Mouse (Mus musculus) limb, embryonic 15.5 days (tissue): Measurements from ENCODE around the gene Magi2. TPM values are rescaled to one million over a fixed set of nuclear protein-coding genes. Genes with fewer than 3 reads are reported as not detected.
"Not testable (repeated sequence)": the region's sequence is repeated elsewhere in the genome, so short reads cannot be mapped to it uniquely, and the experiment has no call there.

Source experiments
- ATAC-seq: fragments of 200-750 bp; cut with Nextera tagmentation; 2 replicates; pipeline ENCODE4 v1.8.0; 2017; ENCODE audit warnings: low read depth, moderate TSS enrichment; ENCODE audit not compliant: insufficient number of reproducible peaks, low FRiP score, low TSS enrichment
- H3K27ac ChIP-seq: fragments of 300-500 bp; sonication (generic); 2 replicates; pipeline ENCODE4 v1.5.1; 2015; ENCODE audit warnings: moderate library complexity, mild to moderate bottlenecking, inconsistent platforms
- H3K27me3 ChIP-seq: fragments of 300-500 bp; sonication (generic); 2 replicates; pipeline ENCODE4 v1.6.1; 2015; ENCODE audit warnings: inconsistent platforms
- H3K36me3 ChIP-seq: fragments of 300-500 bp; sonication (generic); 2 replicates; pipeline ENCODE4 v1.6.1; 2015; ENCODE audit warnings: inconsistent platforms
- H3K4me1 ChIP-seq: fragments of 300-500 bp; sonication (generic); 2 replicates; pipeline ENCODE4 v1.6.1; 2015; ENCODE audit warnings: inconsistent platforms
- H3K4me2 ChIP-seq: fragments of 300-500 bp; sonication (generic); 2 replicates; pipeline ENCODE4 v1.6.1; 2015; ENCODE audit warnings: mild to moderate bottlenecking, inconsistent platforms
- H3K4me3 ChIP-seq: fragments of 300-500 bp; sonication (generic); 2 replicates; pipeline ENCODE4 v1.5.1; 2015; ENCODE audit warnings: mild to moderate bottlenecking, inconsistent platforms
- H3K9ac ChIP-seq: fragments of 300-500 bp; sonication (generic); 2 replicates; pipeline ENCODE4 v1.6.1; 2015; ENCODE audit warnings: inconsistent platforms
- H3K9me3 ChIP-seq: fragments of 300-500 bp; sonication (generic); 2 replicates; pipeline ENCODE4 v1.6.1; 2016; ENCODE audit warnings: inconsistent platforms
- WGBS: fragments of 180-500 bp; shearing (Covaris S2); methylation state at CpG from one replicate; pipeline ENCODE4 v1.1.7; 2015; 5-methylcytosine and 5-hydroxymethylcytosine counted together
- polyA plus RNA-seq: library from polyadenylated mRNA; unstranded; fragments of >200 nt; fragmentation: Nextera tagmentation; extraction: Ambion mirVana; gene quantifications from 2 replicates; pipeline ENCODE4 v1.2.1, GENCODE M21; 2015

Magi2 gene
- polyA plus RNA-seq, 1 experiment from 2014 or later: 5.3 TPM

- not testable (repeated sequence) for H3K4me1 ChIP-seq, H3K36me3 ChIP-seq, H3K27ac ChIP-seq, H3K4me2 ChIP-seq, H3K27me3 ChIP-seq, H3K9ac ChIP-seq, H3K4me3 ChIP-seq, H3K9me3 ChIP-seq, ATAC-seq
- WGBS: 83% methylated on average over 4 of the region's 4 CpGs
Measured at GRCm38 (mm10) chr5:20723226-20723625, 1496.4 kb downstream of the Magi2 start.

- H3K9me3 ChIP-seq: no peaks in the 10 kb centered on the region
- H3K9ac ChIP-seq: no peak overlapping the region
- H3K27me3 ChIP-seq: no peaks in the 10 kb centered on the region
- H3K4me2 ChIP-seq: no peak overlapping the region
- 38% methylated on average over 2 of the region's 2 CpGs for WGBS
- no peak overlapping the region for H3K27ac ChIP-seq
- ATAC-seq: no peak
- no peak overlapping the region for H3K4me3 ChIP-seq
- no peaks in the 10 kb centered on the region for H3K36me3 ChIP-seq
- H3K4me1 ChIP-seq: no peaks in the 10 kb centered on the region
Measured at GRCm38 (mm10) chr5:20738795-20739194, 1512.0 kb downstream of the Magi2 start.

- ATAC-seq: no peak
- Histone ChIP-seq H3K9me3 (no peaks in the 10 kb centered on the region), H3K4me2 (no peak overlapping the region), H3K36me3 (no peaks in the 10 kb centered on the region), H3K9ac (no peak overlapping the region), H3K27me3 (no peaks in the 10 kb centered on the region), H3K27ac (no peak overlapping the region), H3K4me3 (no peak overlapping the region), H3K4me1 (no peaks in the 10 kb centered on the region)
- 80% methylated on average over 6 of the region's 6 CpGs for WGBS
Measured at GRCm38 (mm10) chr5:20741193-20741592, 1514.4 kb downstream of the Magi2 start.

- H3K4me3 ChIP-seq: no peak overlapping the region
- 77% methylated on average over 8 of the region's 8 CpGs for WGBS
- no peaks in the 10 kb centered on the region for H3K27me3 ChIP-seq
- no peak overlapping the region for H3K9ac ChIP-seq
- H3K36me3 ChIP-seq: no peaks in the 10 kb centered on the region
- no peaks in the 10 kb centered on the region for H3K9me3 ChIP-seq
- no peak overlapping the region for H3K4me2 ChIP-seq
- no peaks in the 10 kb centered on the region for H3K4me1 ChIP-seq
- no peak for ATAC-seq
- H3K27ac ChIP-seq: no peak overlapping the region
Measured at GRCm38 (mm10) chr5:20741936-20742335, 1515.1 kb downstream of the Magi2 start.

- WGBS: 87% methylated on average over 4 of the region's 4 CpGs
- ATAC-seq: no peak
- Histone ChIP-seq H3K36me3 (no peaks in the 10 kb centered on the region), H3K27ac (no peak overlapping the region), H3K9me3 (no peaks in the 10 kb centered on the region), H3K4me2 (no peak overlapping the region), H3K4me3 (no peak overlapping the region), H3K9ac (no peak overlapping the region), H3K4me1 (no peaks in the 10 kb centered on the region), H3K27me3 (no peaks in the 10 kb centered on the region)
Measured at GRCm38 (mm10) chr5:20748142-20748541, 1521.3 kb downstream of the Magi2 start.

GRCm38 (mm10) chr5:20748856-20749255 is 1522.0 kb downstream of the Magi2 start:
- no peak overlapping the region for H3K4me2 ChIP-seq
- no peaks in the 10 kb centered on the region for H3K4me1 ChIP-seq
- H3K27me3 ChIP-seq: no peaks in the 10 kb centered on the region
- H3K27ac ChIP-seq: no peak overlapping the region
- ATAC-seq: no peak
- H3K36me3 ChIP-seq: no peaks in the 10 kb centered on the region
- 80% methylated on average over 8 of the region's 8 CpGs for whole genome bisulfite sequencing
- H3K4me3 ChIP-seq: no peak overlapping the region
- H3K9ac ChIP-seq: no peak overlapping the region
- H3K9me3 ChIP-seq: no peaks in the 10 kb centered on the region

GRCm38 (mm10) chr5:20749535-20749934 is 1522.7 kb downstream of the Magi2 start:
- no peaks in the 10 kb centered on the region for H3K9me3 ChIP-seq
- WGBS: 84% methylated on average over 3 of the region's 3 CpGs
- H3K9ac ChIP-seq: no peak overlapping the region
- H3K27ac ChIP-seq: no peak overlapping the region
- no peak overlapping the region for H3K4me3 ChIP-seq
- no peaks in the 10 kb centered on the region for H3K4me1 ChIP-seq
- H3K27me3 ChIP-seq: no peaks in the 10 kb centered on the region
- H3K4me2 ChIP-seq: no peak overlapping the region
- ATAC-seq: no peak
- no peaks in the 10 kb centered on the region for H3K36me3 ChIP-seq

GRCm38 (mm10) chr5:20751000-20751399 is 1524.2 kb downstream of the Magi2 start:
- H3K9me3 ChIP-seq: no peaks in the 10 kb centered on the region
- H3K4me1 ChIP-seq: no peaks in the 10 kb centered on the region
- no peak overlapping the region for H3K4me2 ChIP-seq
- WGBS: 80% methylated on average over 7 of the region's 7 CpGs
- no peak overlapping the region for H3K9ac ChIP-seq
- ATAC-seq: no peak
- no peaks in the 10 kb centered on the region for H3K27me3 ChIP-seq
- H3K4me3 ChIP-seq: no peak overlapping the region
- no peak overlapping the region for H3K27ac ChIP-seq
- no peaks in the 10 kb centered on the region for H3K36me3 ChIP-seq

GRCm38 (mm10) chr5:20751696-20752095 is 1524.9 kb downstream of the Magi2 start:
- WGBS: 57% methylated on average over 7 of the region's 7 CpGs
- H3K9me3 ChIP-seq: no peaks in the 10 kb centered on the region
- H3K27me3 ChIP-seq: no peaks in the 10 kb centered on the region
- H3K36me3 ChIP-seq: no peaks in the 10 kb centered on the region
- H3K4me2 ChIP-seq: no peak overlapping the region
- no peaks in the 10 kb centered on the region for H3K4me1 ChIP-seq
- ATAC-seq: no peak
- H3K4me3 ChIP-seq: no peak overlapping the region
- H3K27ac ChIP-seq: no peak overlapping the region
- no peak overlapping the region for H3K9ac ChIP-seq

GRCm38 (mm10) chr5:20753096-20753495 is 1526.3 kb downstream of the Magi2 start:
- no peaks in the 10 kb centered on the region for H3K9me3 ChIP-seq
- H3K27ac ChIP-seq: no peak overlapping the region
- no peak overlapping the region for H3K4me2 ChIP-seq
- H3K36me3 ChIP-seq: no peaks in the 10 kb centered on the region
- H3K4me3 ChIP-seq: no peak overlapping the region
- no peaks in the 10 kb centered on the region for H3K4me1 ChIP-seq
- ATAC-seq: no peak
- 52% methylated on average over 2 of the region's 2 CpGs for WGBS
- H3K27me3 ChIP-seq: no peaks in the 10 kb centered on the region
- no peak overlapping the region for H3K9ac ChIP-seq

- ATAC-seq: no peak
- 28% methylated on average over 5 of the region's 5 CpGs for WGBS
Measured at GRCm38 (mm10) chr5:20753963-20754362, 1527.1 kb downstream of the Magi2 start.

More at GRCm38 (mm10) chr5:20753963-20754362, 1527.1 kb downstream of the Magi2 start:
- H3K4me2 ChIP-seq: no peak overlapping the region
- no peak overlapping the region for H3K27ac ChIP-seq
- no peaks in the 10 kb centered on the region for H3K27me3 ChIP-seq
- H3K4me3 ChIP-seq: no peak overlapping the region
- no peak overlapping the region for H3K9ac ChIP-seq
- no peaks in the 10 kb centered on the region for H3K36me3 ChIP-seq
- H3K4me1 ChIP-seq: no peaks in the 10 kb centered on the region
- no peaks in the 10 kb centered on the region for H3K9me3 ChIP-seq
